Mouse (Mus musculus) myocyte (in vitro differentiated cells): ENCODE measurements around the gene Gmnn. TPM values are rescaled to one million over a fixed set of nuclear protein-coding genes. Genes with fewer than 3 reads are reported as not detected.
A peak's percentile ranks its signal among the peaks of the same experiment; 100 is the strongest.

Experiments used
- H3K27me3 ChIP-seq: one replicate; pipeline ENCODE4 v1.6.1; 2011; ENCODE audit not compliant: control insufficient read depth, insufficient read depth, insufficient read length
- H3K36me3 ChIP-seq: one replicate; pipeline ENCODE4 v1.6.1; 2011; ENCODE audit not compliant: control insufficient read depth, insufficient read depth
- H3K4me2 ChIP-seq: one replicate; pipeline ENCODE4 v1.6.1; 2011; ENCODE audit warnings: low read depth, control low read depth
- H3K4me3 ChIP-seq: one replicate; pipeline ENCODE4 v1.5.1; 2011; ENCODE audit warnings: mild to moderate bottlenecking, control low read depth, moderate library complexity
- H3K79me2 ChIP-seq: one replicate; pipeline ENCODE4 v1.6.1; 2011; ENCODE audit not compliant: control insufficient read depth, insufficient read depth
- H3ac ChIP-seq: one replicate; pipeline ENCODE4 v1.6.1; 2011; ENCODE audit not compliant: control insufficient read depth, insufficient read length
- CEBPB ChIP-seq: IDR thresholded peaks from 2 replicates; pipeline ENCODE4 v1.6.1; 2011; ENCODE audit warnings: mild to moderate bottlenecking, moderate library complexity; ENCODE audit not compliant: poor library complexity, insufficient read depth, severe bottlenecking
- E2F4 ChIP-seq: IDR thresholded peaks from one replicate; pipeline ENCODE4 v1.6.1; 2011; ENCODE audit warnings: mild to moderate bottlenecking, control low read depth, moderate library complexity; ENCODE audit not compliant: insufficient read depth
- MAX ChIP-seq: IDR thresholded peaks from one replicate; pipeline ENCODE4 v1.6.1; 2011; ENCODE audit warnings: low read depth, mild to moderate bottlenecking, control low read depth
- MYOD1 ChIP-seq, 3 experiments: IDR thresholded peaks; one replicate each; pipeline ENCODE4 v1.6.1; 2011; ENCODE audit warnings: control low read depth in 2 of 3, low read depth in 2 of 3, mild to moderate bottlenecking in 2 of 3, moderate library complexity in 1 of 3; ENCODE audit not compliant: insufficient read length in 2 of 3, control insufficient read depth in 1 of 3
- MYOG ChIP-seq, 3 experiments: IDR thresholded peaks; one replicate each; pipeline ENCODE4 v1.6.1; 2011; ENCODE audit warnings: control low read depth in 2 of 3, low read depth in 2 of 3, mild to moderate bottlenecking in 2 of 3; ENCODE audit not compliant: insufficient read length in 2 of 3, control insufficient read depth in 1 of 3, insufficient read depth in 1 of 3
- POLR2A ChIP-seq: IDR thresholded peaks from one replicate; pipeline ENCODE4 v1.6.1; 2011; ENCODE audit warnings: low read depth, mild to moderate bottlenecking, control low read depth, moderate library complexity; ENCODE audit not compliant: insufficient read length
- POLR2AphosphoS2 ChIP-seq: IDR thresholded peaks from one replicate; pipeline ENCODE4 v1.6.1; 2011; ENCODE audit warnings: low read depth, control low read depth; ENCODE audit not compliant: insufficient read length
- REST ChIP-seq: IDR thresholded peaks from one replicate; pipeline ENCODE4 v1.6.1; 2011; ENCODE audit warnings: mild to moderate bottlenecking, control low read depth, moderate library complexity; ENCODE audit not compliant: insufficient read depth, insufficient read length
- SRF ChIP-seq: IDR thresholded peaks from one replicate; pipeline ENCODE4 v1.6.1; 2011; ENCODE audit warnings: low read depth; ENCODE audit not compliant: control insufficient read depth, insufficient read length
- TCF12 ChIP-seq: IDR thresholded peaks from one replicate; pipeline ENCODE4 v1.6.1; 2011; ENCODE audit warnings: mild to moderate bottlenecking, control low read depth; ENCODE audit not compliant: poor library complexity, insufficient read depth, severe bottlenecking
- TCF3 ChIP-seq: IDR thresholded peaks from one replicate; pipeline ENCODE4 v1.6.1; 2011; ENCODE audit warnings: low read depth, control low read depth; ENCODE audit not compliant: insufficient read length
- USF1 ChIP-seq: IDR thresholded peaks from one replicate; pipeline ENCODE4 v1.6.1; 2011; ENCODE audit warnings: low read depth, mild to moderate bottlenecking, control low read depth, moderate library complexity
- polyA plus RNA-seq: library from polyadenylated mRNA; unstranded; fragments of >200 nt; fragmentation: generic; extraction: Trizol; gene quantifications from one replicate; pipeline ENCODE4 v1.2.1, GENCODE M21; 2012; ENCODE audit warnings: missing spikeins

Gmnn gene
- polyA plus RNA-seq, 1 experiment, result 10.8 TPM

DNA sequence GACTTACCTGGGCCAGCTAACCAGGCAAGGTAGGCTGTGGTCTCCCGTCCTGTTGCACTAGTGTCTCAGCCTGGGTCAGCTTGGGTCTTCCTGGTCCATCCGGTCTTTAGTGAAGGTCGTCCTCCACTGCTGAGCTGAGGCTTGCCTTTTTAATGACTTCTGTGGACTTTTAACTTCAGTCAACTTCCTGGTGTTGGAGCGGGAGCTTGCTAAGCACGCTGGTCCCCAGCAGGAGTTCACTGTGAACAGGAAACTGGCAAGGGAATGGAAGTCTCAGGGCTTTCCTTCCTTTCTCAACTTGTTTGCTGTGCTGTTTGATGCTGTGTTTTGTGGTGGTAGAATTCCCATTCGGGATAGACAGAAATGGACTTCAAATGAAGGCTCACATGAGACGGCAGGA lies 44.0 kb downstream of the Gmnn start:
- H3K4me2 ChIP-seq, result no peak overlapping the region
- no peaks in the 10 kb centered on the region for H3K27me3 ChIP-seq
- no peak overlapping the region for H3K4me3 ChIP-seq
- no peaks in the 10 kb centered on the region for H3K79me2 ChIP-seq
- no peaks in the 10 kb centered on the region for H3K36me3 ChIP-seq
- no peak for TF ChIP-seq POLR2AphosphoS2
- no peak for TF ChIP-seq MYOD1 (IDR thresholded peaks at IDR 0.05; ENCODE audit: control insufficient read depth in 1 of 3, insufficient read length in 2 of 3, low read depth in 2 of 3)
- no peak for TF ChIP-seq MAX
- TF ChIP-seq MYOG (IDR thresholded peaks at IDR 0.05; ENCODE audit: control insufficient read depth in 1 of 3, insufficient read depth in 1 of 3, insufficient read length in 2 of 3, low read depth in 2 of 3), result no peak
- no peak overlapping the region for H3ac ChIP-seq

DNA sequence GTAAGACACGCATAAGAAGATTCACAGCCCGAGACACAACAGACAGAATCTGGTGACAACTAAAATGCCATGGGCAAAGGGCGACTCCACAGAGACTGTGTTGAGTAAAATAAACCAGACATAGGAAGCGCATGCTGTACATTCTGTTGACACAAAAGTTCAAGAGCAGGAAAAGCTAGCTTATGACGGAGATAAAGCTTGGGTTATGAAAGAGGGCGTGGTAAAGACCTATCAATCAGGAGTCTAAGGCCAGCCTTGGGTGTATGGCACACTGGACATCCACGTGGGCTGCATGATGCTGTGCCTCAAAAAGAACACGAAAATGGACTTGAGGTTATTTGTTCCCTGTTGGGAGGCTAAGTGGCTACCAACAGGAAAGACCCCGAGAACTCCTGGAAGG lies 45.3 kb downstream of the Gmnn start:
- H3K36me3 ChIP-seq, result no peaks in the 10 kb centered on the region
- no peak overlapping the region for H3K4me2 ChIP-seq
- H3ac ChIP-seq, result no peak overlapping the region
- no peak for TF ChIP-seq POLR2AphosphoS2
- no peak for TF ChIP-seq MAX
- TF ChIP-seq REST, result no peak
- no peak for TF ChIP-seq TCF3
- no peak for TF ChIP-seq MYOD1 (IDR thresholded peaks at IDR 0.05; ENCODE audit: control insufficient read depth in 1 of 3, insufficient read length in 2 of 3, low read depth in 2 of 3)
- TF ChIP-seq USF1, result no peak
- no peak for TF ChIP-seq CEBPB
- no peak for TF ChIP-seq SRF
- no peak for TF ChIP-seq TCF12
- no peak for TF ChIP-seq POLR2A
- TF ChIP-seq E2F4, result no peak
- TF ChIP-seq MYOG (IDR thresholded peaks at IDR 0.05; ENCODE audit: control insufficient read depth in 1 of 3, insufficient read depth in 1 of 3, insufficient read length in 2 of 3, low read depth in 2 of 3), result no peak
- H3K27me3 ChIP-seq, result no peaks in the 10 kb centered on the region
- H3K79me2 ChIP-seq, result no peaks in the 10 kb centered on the region
- H3K4me3 ChIP-seq, result no peak overlapping the region

DNA sequence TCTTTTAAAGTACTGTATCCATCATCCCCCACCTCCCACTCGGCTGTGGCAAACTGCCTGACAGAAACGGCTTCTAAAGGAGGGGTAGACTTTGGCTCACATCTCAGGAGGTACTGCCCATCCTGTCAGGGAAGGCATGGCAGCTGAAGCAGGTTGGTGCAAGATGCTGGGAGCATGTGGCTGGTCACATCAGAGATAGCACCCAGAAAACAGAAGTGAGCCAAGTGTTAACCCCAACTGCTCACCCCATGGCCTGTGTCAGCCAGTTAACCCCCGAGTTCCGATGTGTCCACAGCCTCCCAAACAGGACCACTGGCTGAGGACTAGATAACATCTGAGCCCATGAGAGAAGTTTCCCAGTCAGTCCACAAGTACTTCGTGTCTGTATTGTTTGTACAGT lies 46.1 kb downstream of the Gmnn start:
- no peak overlapping the region for H3K4me3 ChIP-seq
- no peaks in the 10 kb centered on the region for H3K36me3 ChIP-seq
- no peak overlapping the region for H3K4me2 ChIP-seq
- TF ChIP-seq USF1 (no peak), MAX (no peak), POLR2AphosphoS2 (no peak), REST (no peak), E2F4 (no peak), MYOG (IDR thresholded peaks at IDR 0.05; ENCODE audit: control insufficient read depth in 1 of 3, insufficient read depth in 1 of 3, insufficient read length in 2 of 3, low read depth in 2 of 3) (no peak), POLR2A (no peak), TCF12 (no peak), SRF (no peak), CEBPB (no peak), MYOD1 (IDR thresholded peaks at IDR 0.05; ENCODE audit: control insufficient read depth in 1 of 3, insufficient read length in 2 of 3, low read depth in 2 of 3) (no peak), TCF3 (no peak)
- H3K27me3 ChIP-seq, result no peaks in the 10 kb centered on the region
- H3ac ChIP-seq, result no peak overlapping the region
- no peaks in the 10 kb centered on the region for H3K79me2 ChIP-seq

GRCm38 (mm10) chr13:24714360-24714885 lies 47.3 kb downstream of the Gmnn start:
- H3K36me3 ChIP-seq, result no peaks in the 10 kb centered on the region
- no peak overlapping the region for H3K4me2 ChIP-seq
- H3K4me3 ChIP-seq, result no peak overlapping the region
- H3K79me2 ChIP-seq, result no peaks in the 10 kb centered on the region
- no peaks in the 10 kb centered on the region for H3K27me3 ChIP-seq
- TF ChIP-seq SRF (no peak), USF1 (no peak)
- no peak overlapping the region for H3ac ChIP-seq

- Histone ChIP-seq H3ac (no peak overlapping the region), H3K27me3 (no peaks in the 10 kb centered on the region), H3K4me2 (peak overlapping the region; percentile 56), H3K79me2 (no peaks in the 10 kb centered on the region), H3K4me3 (no peak overlapping the region), H3K36me3 (no peaks in the 10 kb centered on the region)
- TF ChIP-seq MAX, result no peak
- TF ChIP-seq POLR2AphosphoS2, result no peak
- TF ChIP-seq MYOD1 (IDR thresholded peaks at IDR 0.05; ENCODE audit: control insufficient read depth in 1 of 3, insufficient read length in 2 of 3, low read depth in 2 of 3), result no peak
- TF ChIP-seq TCF12, result no peak
Measured at GRCm38 (mm10) chr13:24713434-24714000, 48.2 kb downstream of the Gmnn start.
